8 mouse cellular contexts compared by ENCODE assay signal in the genomic region with DNA sequence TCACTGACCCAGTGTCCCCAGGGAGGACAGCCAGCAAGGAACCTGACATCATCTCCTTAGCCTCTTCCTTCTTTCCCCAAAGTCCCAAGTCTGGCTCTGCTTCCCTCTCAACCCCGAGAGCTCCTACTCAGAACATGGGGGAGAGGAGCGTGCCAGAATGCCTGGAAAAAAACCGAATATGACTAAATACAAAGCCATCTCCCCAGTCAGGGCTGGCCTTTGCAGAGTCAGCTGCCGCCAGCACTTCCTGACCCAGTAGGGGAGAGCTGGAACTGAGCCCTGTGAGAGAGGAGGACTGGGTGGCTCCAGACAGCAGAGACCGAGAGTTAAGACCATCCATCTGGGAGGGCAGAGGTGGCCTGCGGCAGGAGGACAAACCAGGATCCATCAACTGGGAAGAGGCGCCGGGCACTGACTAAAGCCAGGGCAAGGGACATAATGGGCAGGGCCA. TPM values are rescaled to one million over a fixed set of nuclear protein-coding genes. Genes with fewer than 3 reads are reported as not detected.
A peak's percentile ranks its signal among the peaks of the same experiment; 100 is the strongest.
DNase-seq lines count a peak whose midpoint lies in the region; ATAC-seq and TF ChIP-seq lines count a peak whose summit lies in the region.

No protein-coding gene starts in this region.

- no peak overlapping the region for H3K27ac ChIP-seq in neural tube, embryonic 13.5 days (replicated peaks)
- H3K27ac ChIP-seq in neural tube, embryonic 15.5 days (replicated peaks), result no peak overlapping the region
- peak overlapping the region; percentile 65 for H3K27ac ChIP-seq in gastrocnemius, adult 2 months
- H3K27ac ChIP-seq in hindbrain, postnatal 0 days, result peak overlapping the region; percentile 64; the same call in 1 of the 2 replicates
- H3K27ac ChIP-seq in midbrain, postnatal 0 days (ENCODE audit: low read depth, low read length), result no peak overlapping the region
- no peak overlapping the region for H3K27ac ChIP-seq in forebrain, embryonic 12.5 days

- no peaks in the 10 kb centered on the region for H3K9me3 ChIP-seq in neural tube, embryonic 13.5 days
- H3K9me3 ChIP-seq in neural tube, embryonic 15.5 days (replicated peaks), result no peaks in the 10 kb centered on the region
- no peaks in the 10 kb centered on the region for H3K9me3 ChIP-seq in hindbrain, postnatal 0 days (ENCODE audit: low read length)
- H3K9me3 ChIP-seq in midbrain, postnatal 0 days (ENCODE audit: low read length), result no peaks in the 10 kb centered on the region
- H3K9me3 ChIP-seq in forebrain, embryonic 12.5 days, result no peaks in the 10 kb centered on the region

- H3K4me3 ChIP-seq in neural tube, embryonic 13.5 days, result no peak overlapping the region
- no peak overlapping the region for H3K4me3 ChIP-seq in neural tube, embryonic 15.5 days (replicated peaks)
- H3K4me3 ChIP-seq in gastrocnemius, adult 2 months, result no peak overlapping the region
- H3K4me3 ChIP-seq in hindbrain, postnatal 0 days (ENCODE audit: low read length), result no peak overlapping the region
- no peak overlapping the region for H3K4me3 ChIP-seq in midbrain, postnatal 0 days (ENCODE audit: low read depth, low read length)
- H3K4me3 ChIP-seq in forebrain, embryonic 12.5 days (replicated peaks), result no peak overlapping the region

- H3K4me2 ChIP-seq in neural tube, embryonic 13.5 days, result no peak overlapping the region
- H3K4me2 ChIP-seq in neural tube, embryonic 15.5 days, result no peak overlapping the region
- H3K4me2 ChIP-seq in hindbrain, postnatal 0 days (ENCODE audit: low read depth, low read length), result no peak overlapping the region
- H3K4me2 ChIP-seq in midbrain, postnatal 0 days (ENCODE audit: low read depth, low read length, poor library complexity, severe bottlenecking), result no peak overlapping the region
- H3K4me2 ChIP-seq in forebrain, embryonic 12.5 days, result no peak overlapping the region

- 64% methylated on average over 8 of the region's 8 CpGs for WGBS in neural tube, embryonic 13.5 days
- 65% methylated on average over 8 of the region's 8 CpGs for WGBS in neural tube, embryonic 15.5 days
- WGBS in hindbrain, postnatal 0 days, result 36% methylated on average over 8 of the region's 8 CpGs
- 69% methylated on average over 8 of the region's 8 CpGs for WGBS in midbrain, postnatal 0 days
- WGBS in forebrain, embryonic 12.5 days, result 78% methylated on average over 8 of the region's 8 CpGs

- H3K4me1 ChIP-seq in neural tube, embryonic 13.5 days (replicated peaks), result peaks cover 15% of the 10 kb centered on the region
- peaks cover 33% of the 10 kb centered on the region for H3K4me1 ChIP-seq in neural tube, embryonic 15.5 days
- H3K4me1 ChIP-seq in hindbrain, postnatal 0 days (ENCODE audit: insufficient read depth, low read length), result peaks cover 26% of the 10 kb centered on the region
- H3K4me1 ChIP-seq in midbrain, postnatal 0 days (ENCODE audit: insufficient read depth, low read length), result peaks cover 5% of the 10 kb centered on the region; the same call in 1 of the 2 replicates
- 0 out of 2 replicates have a peak, but pooled peaks cover 8% of the 10 kb centered on the region for H3K4me1 ChIP-seq in forebrain, embryonic 12.5 days

- no peak for ATAC-seq in neural tube, embryonic 13.5 days (ENCODE audit: low read depth)
- no peak for ATAC-seq in neural tube, embryonic 15.5 days (ENCODE audit: low FRiP score)
- no peak for ATAC-seq in hindbrain, postnatal 0 days
- ATAC-seq in midbrain, postnatal 0 days (ENCODE audit: low FRiP score), result no peak
- no peak for ATAC-seq in forebrain, embryonic 12.5 days (ENCODE audit: low FRiP score)

- peaks cover 35% of the 10 kb centered on the region for H3K27me3 ChIP-seq in neural tube, embryonic 13.5 days
- peaks cover 15% of the 10 kb centered on the region for H3K27me3 ChIP-seq in neural tube, embryonic 15.5 days (replicated peaks)
- no peaks in the 10 kb centered on the region for H3K27me3 ChIP-seq in hindbrain, postnatal 0 days (ENCODE audit: insufficient read depth, low read length)
- no peaks in the 10 kb centered on the region for H3K27me3 ChIP-seq in midbrain, postnatal 0 days (ENCODE audit: insufficient read depth, low read length)
- peaks cover 29% of the 10 kb centered on the region for H3K27me3 ChIP-seq in forebrain, embryonic 12.5 days

- DNase-seq in gastrocnemius, adult 2 months, result peak; percentile 79
- peak; percentile 50 for DNase-seq in hindbrain, postnatal 0 days (ENCODE audit: low spot score)
- DNase-seq in midbrain, postnatal 0 days (ENCODE audit: low spot score), result peak; percentile 12
- DNase-seq in left cerebral cortex, adult 11 months (ENCODE audit: low spot score), result no peak
- DNase-seq in yolk sac, embryonic 10.5 days (ENCODE audit: low spot score), result no peak

- no peak for TF ChIP-seq CTCF in gastrocnemius, adult 2 months (IDR thresholded peaks at IDR 0.05)
- TF ChIP-seq CTCF in hindbrain, postnatal 0 days (IDR thresholded peaks at IDR 0.05; ENCODE audit: low read depth), result no peak
- TF ChIP-seq CTCF in midbrain, postnatal 0 days (IDR thresholded peaks at IDR 0.05), result no peak

- intact Hi-C loops in gastrocnemius, adult 2 months (cut with DNase I), result no loop called here

- 0 out of 2 replicates have a peak overlapping the region, but pooled peaks have one; percentile 17 for H3K9ac ChIP-seq in neural tube, embryonic 13.5 days
- H3K9ac ChIP-seq in neural tube, embryonic 15.5 days (replicated peaks), result no peak overlapping the region
- H3K9ac ChIP-seq in hindbrain, postnatal 0 days (replicated peaks; ENCODE audit: low read length), result no peak overlapping the region
- H3K9ac ChIP-seq in midbrain, postnatal 0 days (replicated peaks; ENCODE audit: low read length, poor library complexity, severe bottlenecking), result no peak overlapping the region
- H3K9ac ChIP-seq in forebrain, embryonic 12.5 days, result no peak overlapping the region

- H3K36me3 ChIP-seq in neural tube, embryonic 13.5 days, result no peaks in the 10 kb centered on the region
- no peaks in the 10 kb centered on the region for H3K36me3 ChIP-seq in neural tube, embryonic 15.5 days
- no peaks in the 10 kb centered on the region for H3K36me3 ChIP-seq in hindbrain, postnatal 0 days (ENCODE audit: insufficient read depth, low read length)
- H3K36me3 ChIP-seq in midbrain, postnatal 0 days (ENCODE audit: insufficient read depth, low read length), result no peaks in the 10 kb centered on the region; the same call in 1 of the 2 replicates
- no peaks in the 10 kb centered on the region for H3K36me3 ChIP-seq in forebrain, embryonic 12.5 days (replicated peaks)

RNA-seq across cellular contexts. Expression of a gene that starts 6.1 kb away (rescaled TPM):
- polyA plus RNA-seq in neural tube, embryonic 13.5 days (2015; fragmentation: Nextera tagmentation; extraction: Ambion mirVana), result 2.6 and 3.4 TPM in 2 replicates
- 5.6 and 15.8 TPM in 2 replicates for polyA plus RNA-seq in neural tube, embryonic 15.5 days (2015; fragmentation: Nextera tagmentation; extraction: Ambion mirVana)
- total RNA-seq in gastrocnemius, adult 2 months (2021), result 1 to 10 TPM in 1 of 2 experiments, under 1 TPM in 1; 0.71 to 1.1 TPM
- 12.9 and 41.5 TPM in 2 replicates for total RNA-seq in hindbrain, postnatal 0 days (2014; rRNA removed)
- 8.1 and 8.3 TPM in 2 replicates for polyA plus RNA-seq in hindbrain, postnatal 0 days (2015; fragmentation: Nextera tagmentation; extraction: Ambion mirVana)
- total RNA-seq in midbrain, postnatal 0 days (2014; rRNA removed), result 9.0 and 13.5 TPM in 2 replicates
- 4.9 and 5.8 TPM in 2 replicates for polyA plus RNA-seq in midbrain, postnatal 0 days (2015; fragmentation: Nextera tagmentation; extraction: Ambion mirVana)
- polyA plus RNA-seq in forebrain, embryonic 12.5 days (2016; fragmentation: Nextera tagmentation; extraction: Ambion mirVana), result 0.98 and 1.1 TPM in 2 replicates

RNA-seq across cellular contexts. Expression of a gene that starts 40.5 kb away (rescaled TPM):
- polyA plus RNA-seq in neural tube, embryonic 13.5 days (2015; fragmentation: Nextera tagmentation; extraction: Ambion mirVana), result 0.91 and 1.2 TPM in 2 replicates
- polyA plus RNA-seq in neural tube, embryonic 15.5 days (2015; fragmentation: Nextera tagmentation; extraction: Ambion mirVana), result 0.88 and 3.7 TPM in 2 replicates
- total RNA-seq in gastrocnemius, adult 2 months (2021), result 1 to 10 TPM in 1 of 2 experiments, under 1 TPM in 1; 0.46 to 1.1 TPM
- 0.75 and 1.5 TPM in 2 replicates for total RNA-seq in hindbrain, postnatal 0 days (2014; rRNA removed)
- 1.2 TPM in 2 replicates for polyA plus RNA-seq in hindbrain, postnatal 0 days (2015; fragmentation: Nextera tagmentation; extraction: Ambion mirVana)
- 3.9 and 5.3 TPM in 2 replicates for total RNA-seq in midbrain, postnatal 0 days (2014; rRNA removed)
- polyA plus RNA-seq in midbrain, postnatal 0 days (2015; fragmentation: Nextera tagmentation; extraction: Ambion mirVana), result 0.63 and 0.67 TPM in 2 replicates
- polyA plus RNA-seq in forebrain, embryonic 12.5 days (2016; fragmentation: Nextera tagmentation; extraction: Ambion mirVana), result 0.72 and 0.88 TPM in 2 replicates

Comparison
In these comparisons a context has a peak if more than half of its experiments do, and no peak if none do; other contexts are left out.
1. H3K27ac ChIP-seq: peak in gastrocnemius, adult 2 months (single experiment) and hindbrain, postnatal 0 days (single experiment); none in neural tube, embryonic 13.5 days (single experiment), neural tube, embryonic 15.5 days (single experiment), midbrain, postnatal 0 days (single experiment) and forebrain, embryonic 12.5 days (single experiment).
2. DNase-seq: peak in gastrocnemius, adult 2 months (single experiment), hindbrain, postnatal 0 days (single experiment) and midbrain, postnatal 0 days (single experiment); none in left cerebral cortex, adult 11 months (single experiment) and yolk sac, embryonic 10.5 days (single experiment).